Mouse (Mus musculus) skeletal muscle tissue, adult 2 months (tissue): Measurements from ENCODE around the gene Pcp2.

Source experiments
- DNase-seq: peaks from one replicate; pipeline ENCODE4 v3.0.0-alpha.2; 2012; ENCODE audit warnings: low read depth, low spot score

Pcp2 gene

DNA sequence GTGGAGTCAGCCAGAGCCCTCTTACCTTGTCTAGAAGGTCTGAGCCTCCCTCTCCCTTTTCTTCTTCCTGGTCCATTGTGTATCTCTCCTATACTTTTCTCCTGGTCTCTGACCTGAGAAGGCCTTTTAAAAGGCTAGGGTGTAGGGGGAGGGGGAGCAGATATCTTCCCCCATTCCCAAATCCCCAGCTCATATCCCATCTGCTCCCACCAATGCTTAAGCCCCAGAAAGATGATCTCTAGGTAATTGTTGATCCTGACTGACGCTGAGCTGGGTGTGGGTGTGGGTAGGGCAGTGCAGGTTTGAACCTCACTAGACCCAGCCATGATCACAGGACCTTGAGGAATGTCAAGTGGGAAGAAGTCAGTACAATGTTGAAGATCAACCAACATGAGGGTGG, at the start of gene Pcp2:
Gene Pcp2 (minus strand): TSS at position 101 of the 400 bp plus-strand sequence.
- DNase-seq: no peak

DNA sequence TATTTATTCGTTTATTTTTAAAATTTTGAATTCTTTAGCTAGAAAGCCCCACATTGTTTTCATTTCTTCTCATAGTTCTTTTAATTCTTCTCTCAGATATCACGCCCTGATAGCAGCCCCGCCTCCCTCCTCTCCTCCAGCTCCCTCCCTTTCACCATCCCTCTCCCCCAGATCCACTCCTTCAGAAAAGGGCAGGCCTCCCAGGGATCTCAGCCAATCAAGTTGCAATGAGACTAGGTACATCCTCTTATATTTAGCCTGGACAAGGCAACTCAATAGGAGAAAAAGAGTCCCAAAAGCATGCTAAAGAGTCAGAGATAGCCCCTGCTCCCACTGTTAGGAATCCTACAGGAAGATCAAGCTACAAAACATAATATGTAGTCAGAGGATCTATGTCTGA, 49.3 kb upstream of the Pcp2 start:
- DNase-seq: no peak

DNA sequence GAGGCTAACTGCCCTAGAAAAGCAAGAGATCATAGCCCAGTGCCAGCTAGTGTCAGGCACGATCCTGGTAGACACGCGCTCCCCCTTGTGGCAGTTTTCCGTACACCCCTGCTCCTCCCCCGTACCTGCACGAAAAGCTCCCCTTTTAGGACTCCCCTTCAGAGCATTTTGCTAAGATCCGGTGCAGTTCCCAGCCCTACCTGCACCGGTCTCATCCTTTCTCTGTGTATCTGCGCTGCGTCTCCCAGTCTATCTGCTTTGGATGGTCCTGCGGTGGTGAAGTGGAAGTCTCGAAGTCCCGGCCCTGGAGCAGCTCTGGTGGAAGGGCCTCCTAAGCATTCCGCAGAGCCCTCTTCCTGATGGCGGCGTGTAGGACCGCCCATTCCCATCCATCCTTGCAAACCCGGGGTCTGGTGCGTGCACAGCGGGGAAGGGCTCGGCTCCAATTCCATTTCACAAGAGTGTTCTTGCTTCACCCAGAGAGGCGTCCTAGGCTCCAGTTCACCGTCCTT, 46.7 kb upstream of the Pcp2 start, which contains the start of gene Fcor:
Gene Fcor (minus strand): TSS at position 383 of the 512 bp plus-strand sequence.
- peak; percentile 45 for DNase-seq

DNA sequence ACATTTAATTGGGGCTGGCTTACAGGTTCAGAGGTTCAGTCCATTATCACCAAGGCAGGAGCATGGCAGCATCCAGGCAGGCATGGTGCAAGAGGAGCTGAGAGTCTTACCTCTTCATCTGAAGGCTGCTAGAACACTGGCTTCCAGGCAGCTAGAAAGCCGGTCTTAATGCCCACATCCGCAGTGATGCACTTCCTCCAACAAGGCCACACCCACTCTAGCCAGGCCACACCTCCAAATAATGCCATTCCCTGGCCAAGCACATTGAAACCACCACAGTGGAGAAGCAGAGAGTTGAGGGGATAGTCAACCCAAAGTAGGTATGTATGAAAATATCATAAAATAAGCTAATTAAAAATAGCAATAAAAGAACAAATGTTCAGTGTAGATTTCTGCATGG, 45.0 kb upstream of the Pcp2 start:
- DNase-seq: no peak

DNA sequence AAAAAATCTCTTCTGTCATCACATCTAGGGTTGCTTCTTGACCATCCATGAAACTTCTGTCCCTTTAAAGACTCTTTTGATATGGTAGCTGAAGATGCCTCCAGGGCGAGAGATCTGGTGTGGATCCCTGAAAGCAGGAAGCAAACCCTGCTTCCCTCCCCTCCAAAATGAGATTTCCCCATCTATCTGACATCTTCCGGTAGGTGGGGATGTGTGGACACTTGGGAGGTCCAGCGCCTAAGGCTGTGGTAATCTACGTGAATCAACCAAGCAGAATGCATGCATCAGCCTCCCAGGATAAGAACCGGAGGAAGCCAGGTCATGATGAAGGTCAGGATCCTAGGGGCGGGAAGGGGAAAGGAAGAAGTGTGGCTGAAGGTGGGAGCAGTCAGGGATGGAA, 40.2 kb upstream of the Pcp2 start, which contains the start of gene Mcemp1:
Gene Mcemp1 (plus strand): TSS at position 248 of the 400 bp plus-strand sequence.
- DNase-seq: no peak

DNA sequence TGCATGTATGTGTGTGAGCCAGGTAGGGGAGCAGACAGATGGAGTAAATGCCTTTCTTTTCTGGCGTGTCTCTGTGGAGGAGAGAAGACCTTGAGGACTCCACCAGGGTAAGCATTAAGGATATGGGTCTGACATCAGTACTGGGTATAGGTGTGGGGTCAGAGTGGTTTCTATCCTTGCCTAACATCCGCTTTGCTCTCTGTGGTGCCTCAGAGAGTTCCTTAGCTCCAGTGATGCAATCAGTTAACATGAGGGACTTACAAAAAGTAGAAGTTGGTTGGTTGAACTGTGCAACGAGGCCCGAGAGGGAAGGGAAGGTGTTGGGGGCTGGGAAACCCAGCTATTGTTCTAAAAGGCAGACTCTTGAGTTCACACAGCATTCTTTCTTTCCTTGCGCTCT, 39.1 kb upstream of the Pcp2 start:
- DNase-seq: no peak

DNA sequence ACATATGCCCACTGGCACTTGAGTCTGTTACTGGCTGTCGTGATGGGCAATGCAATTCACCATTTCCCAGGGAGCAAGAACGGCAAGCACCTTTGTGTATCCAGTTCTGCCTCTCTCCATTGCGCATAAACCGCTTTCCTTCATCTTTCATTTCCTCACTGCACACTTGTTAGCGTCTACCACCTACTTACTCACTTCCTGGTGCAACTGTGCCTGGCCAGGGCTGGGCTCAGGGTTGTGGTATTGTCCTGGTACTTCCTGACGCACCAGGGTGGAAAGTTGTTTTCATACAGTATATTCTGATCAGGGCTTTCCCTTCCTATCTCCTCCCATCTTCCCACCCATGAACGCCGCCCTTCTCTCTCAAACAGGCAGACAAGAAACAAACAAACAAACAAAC, 35.5 kb upstream of the Pcp2 start:
- no peak for DNase-seq

DNA sequence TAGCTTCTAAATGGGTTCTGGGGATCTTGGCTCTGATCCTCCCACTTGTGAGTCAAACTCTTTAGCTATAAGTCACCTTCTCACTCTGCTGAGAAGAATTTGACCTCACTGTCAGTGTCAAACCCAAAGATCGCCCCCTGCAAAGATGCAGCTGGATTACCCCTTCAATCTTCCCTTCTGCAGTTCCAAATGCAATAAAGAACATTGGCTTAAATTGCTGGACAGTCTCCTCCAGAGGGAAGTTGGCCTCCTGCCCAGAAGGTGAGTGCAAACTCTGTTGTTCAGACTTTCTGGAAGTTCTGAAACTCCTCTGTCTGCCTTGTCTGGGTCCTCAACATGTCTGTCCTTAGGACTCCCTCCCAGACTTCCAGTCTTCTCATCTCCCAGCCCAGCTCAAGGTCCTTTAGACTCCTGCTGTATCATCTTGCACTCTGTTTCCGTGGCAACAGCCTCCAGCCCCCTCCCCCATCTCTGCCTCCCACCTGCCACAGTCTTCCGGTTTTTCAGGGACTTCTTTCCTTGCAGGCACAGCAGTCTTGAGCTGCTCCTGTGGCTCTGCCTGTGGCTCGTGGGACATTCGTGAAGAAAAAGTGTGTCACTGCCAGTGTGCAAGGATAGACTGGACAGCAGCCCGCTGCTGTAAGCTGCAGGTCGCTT, 31.5 kb upstream of the Pcp2 start:
- DNase-seq: no peak

DNA sequence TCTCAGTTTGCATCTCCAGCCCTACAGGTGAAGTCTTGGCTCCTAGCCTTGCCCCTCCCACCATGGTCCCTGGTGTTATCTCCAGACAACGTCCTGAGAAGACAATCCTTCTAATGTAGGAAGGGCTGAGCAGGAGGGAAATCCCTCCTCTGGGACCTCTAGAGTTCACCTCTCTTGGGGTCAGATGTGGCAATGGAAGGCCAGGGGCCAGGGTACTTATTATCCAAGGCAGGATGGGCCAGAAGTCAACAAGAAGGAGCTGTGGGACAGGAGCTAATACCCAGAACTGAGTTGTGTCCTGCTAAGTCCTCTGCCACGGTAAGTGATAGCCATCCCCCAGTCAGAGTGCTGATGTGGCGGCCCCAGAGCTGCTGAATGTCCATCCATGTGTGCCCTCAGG, 30.2 kb upstream of the Pcp2 start, which contains the start of gene Retn:
Gene Retn (plus strand): TSS at position 245 of the 400 bp plus-strand sequence.
- no peak for DNase-seq

DNA sequence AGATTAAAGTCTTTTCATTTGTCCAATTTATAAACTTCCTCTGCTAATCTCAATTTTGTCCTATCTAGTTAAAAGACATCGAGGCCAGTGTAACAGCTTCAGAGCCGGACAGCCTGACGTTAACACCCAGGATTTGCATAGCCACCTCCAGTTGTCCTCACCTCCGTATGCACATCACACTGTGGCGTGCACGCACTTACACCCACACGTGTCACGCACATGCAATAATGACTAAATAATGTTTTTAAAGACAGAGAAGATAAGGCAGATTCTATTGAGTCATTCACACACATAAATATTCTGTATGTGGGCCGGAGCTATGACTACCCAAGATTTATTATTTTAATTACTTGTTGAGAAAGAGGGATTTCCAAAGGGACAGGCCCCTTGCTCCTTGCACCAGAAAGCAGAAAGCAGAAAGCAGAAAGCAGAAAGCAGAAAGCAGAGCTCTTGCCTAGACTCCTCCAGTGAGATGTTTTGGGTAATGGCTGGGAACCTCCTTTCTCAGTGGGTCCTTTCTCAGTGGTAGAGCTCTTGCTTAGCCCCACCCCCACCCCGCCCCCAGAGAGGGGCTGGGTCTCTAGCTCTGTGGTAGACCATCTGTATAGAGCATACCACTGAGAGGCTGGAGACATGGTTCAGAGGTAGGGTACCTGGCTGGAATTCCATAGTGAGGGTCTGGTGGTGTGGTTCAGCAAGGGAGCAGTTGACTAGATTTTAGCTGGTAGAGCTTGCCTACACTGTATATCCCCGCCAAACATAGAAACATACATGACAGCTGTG, 29.6 kb upstream of the Pcp2 start:
- DNase-seq: no peak

DNA sequence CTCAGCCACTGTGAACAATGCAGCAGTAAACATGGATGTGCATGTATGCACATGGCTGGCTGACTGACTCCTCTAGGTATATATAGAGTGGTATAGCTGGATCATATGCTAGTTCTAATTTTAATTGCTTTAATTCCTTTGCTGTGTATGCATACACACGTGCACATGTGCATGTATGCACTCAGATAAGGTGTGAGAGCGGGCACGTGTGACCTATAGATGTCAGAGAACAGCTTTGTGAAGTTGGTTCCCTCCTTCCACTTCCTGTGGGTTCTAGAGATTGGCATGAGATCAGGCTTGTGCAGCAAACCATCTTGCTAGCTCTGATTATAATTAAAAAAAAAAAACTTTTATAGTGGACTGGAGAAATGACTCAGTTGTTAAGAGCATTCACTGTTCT, 27.5 kb upstream of the Pcp2 start:
- no peak for DNase-seq

DNA sequence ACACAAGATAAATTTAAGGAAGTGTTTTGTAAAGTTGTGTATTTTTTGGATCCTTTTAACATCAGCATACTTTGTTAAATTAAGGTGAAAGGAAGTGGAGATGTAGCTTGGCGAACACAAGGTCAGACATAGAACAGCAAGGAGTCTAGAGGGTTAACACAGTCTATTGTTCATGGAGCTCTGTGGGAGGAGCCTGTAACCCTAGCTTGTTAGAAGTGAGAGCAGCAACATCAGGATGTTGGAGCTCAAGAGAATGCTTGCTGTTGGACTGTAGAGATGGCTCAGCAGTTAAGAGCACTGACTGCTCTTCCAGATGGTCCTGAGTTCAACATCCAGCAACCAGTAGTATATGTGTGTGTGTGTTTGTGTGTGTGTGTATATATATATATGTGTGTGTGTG, 23.6 kb upstream of the Pcp2 start:
- no peak for DNase-seq

DNA sequence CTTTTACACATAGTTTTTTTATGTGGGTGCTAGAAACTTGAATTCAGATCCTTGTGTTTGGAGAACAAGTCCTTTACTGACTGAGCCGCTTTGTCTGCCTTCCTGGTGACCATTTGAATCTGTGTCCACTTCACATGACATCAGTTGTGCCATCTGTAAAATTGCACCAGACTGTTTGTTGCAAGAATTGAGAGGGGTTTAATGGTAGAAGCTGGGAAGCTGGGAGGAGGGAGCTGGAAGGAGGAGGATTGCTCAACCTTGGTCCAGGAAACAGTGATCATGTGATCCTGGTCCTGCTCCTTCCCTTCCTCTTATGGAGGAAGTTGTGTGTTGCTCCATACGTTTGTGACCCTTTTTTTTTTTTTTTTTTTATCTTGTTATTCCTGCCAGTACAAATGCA, 22.9 kb upstream of the Pcp2 start:
- peak; percentile 22 for DNase-seq

DNA sequence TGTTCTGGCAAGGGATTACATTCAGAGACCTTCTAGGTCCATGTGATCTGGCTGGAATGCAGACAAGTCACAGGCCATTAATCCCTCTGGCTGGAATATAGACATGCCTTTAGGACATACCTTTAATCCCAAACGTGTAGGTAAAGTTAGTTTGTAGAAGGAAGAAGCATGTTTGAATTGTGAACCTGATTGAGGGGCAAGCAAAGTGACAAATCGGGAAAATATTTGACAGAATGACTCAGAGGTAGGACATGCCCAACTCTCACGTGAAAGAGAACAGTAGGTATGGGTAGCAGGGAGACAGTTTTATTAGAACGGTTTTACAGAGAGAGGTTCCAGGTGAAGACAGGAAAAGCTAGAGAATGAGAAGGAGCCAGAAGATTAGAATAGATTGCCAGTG, 22.2 kb upstream of the Pcp2 start:
- DNase-seq: no peak

DNA sequence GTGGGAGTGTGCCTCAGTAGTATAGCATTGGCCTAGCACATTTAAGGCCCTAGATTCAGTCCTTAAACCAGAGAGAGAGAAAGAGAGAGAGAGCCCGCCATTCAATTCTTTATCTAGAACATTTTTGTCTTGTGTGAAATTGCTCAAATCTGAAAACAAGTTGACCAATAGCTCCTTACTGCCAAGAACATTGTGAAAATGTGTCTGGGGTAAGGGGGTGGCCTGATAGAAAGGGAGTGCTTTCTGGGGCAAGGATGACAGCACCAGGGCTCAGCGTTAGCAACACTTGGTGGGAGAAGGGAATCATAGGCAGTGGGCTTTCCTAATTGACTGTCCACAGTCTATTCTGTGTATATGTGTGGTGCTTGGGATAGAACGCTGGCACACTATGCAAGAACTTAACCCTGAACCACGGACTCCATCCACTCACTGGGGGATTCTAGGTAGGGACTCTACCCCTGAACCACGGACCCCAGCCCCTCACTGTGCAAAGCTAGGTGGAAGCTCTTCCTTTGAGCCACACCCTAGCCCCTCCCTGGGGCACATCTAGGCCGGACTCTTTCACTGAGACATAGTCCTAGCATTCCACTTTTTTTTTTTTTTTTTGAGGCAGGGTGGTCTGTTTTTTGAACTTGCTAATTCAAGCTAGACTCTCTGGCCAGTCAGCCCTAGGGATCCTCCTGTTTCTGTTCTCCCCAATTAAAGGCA, 21.6 kb upstream of the Pcp2 start:
- DNase-seq: no peak

DNA sequence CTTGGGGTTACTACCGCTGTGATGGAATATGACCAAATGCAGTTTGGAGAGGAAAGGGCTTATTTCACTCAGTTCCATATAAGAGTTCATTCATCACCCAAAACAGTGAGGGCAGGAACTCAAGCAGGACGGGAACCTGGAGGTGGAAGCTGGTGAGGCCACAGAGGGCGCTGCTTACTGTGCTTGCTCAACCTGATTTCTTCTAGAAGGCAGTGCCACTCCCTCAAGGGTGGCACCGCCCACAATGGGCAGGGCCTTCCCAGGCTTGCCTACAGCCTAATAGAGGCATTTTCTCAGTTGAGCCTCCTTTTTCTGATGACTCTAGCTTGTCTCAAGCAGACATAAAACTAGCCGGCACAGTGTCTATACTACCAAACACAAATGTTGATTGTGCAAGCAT, 20.5 kb upstream of the Pcp2 start:
- DNase-seq: peak; percentile 25

DNA sequence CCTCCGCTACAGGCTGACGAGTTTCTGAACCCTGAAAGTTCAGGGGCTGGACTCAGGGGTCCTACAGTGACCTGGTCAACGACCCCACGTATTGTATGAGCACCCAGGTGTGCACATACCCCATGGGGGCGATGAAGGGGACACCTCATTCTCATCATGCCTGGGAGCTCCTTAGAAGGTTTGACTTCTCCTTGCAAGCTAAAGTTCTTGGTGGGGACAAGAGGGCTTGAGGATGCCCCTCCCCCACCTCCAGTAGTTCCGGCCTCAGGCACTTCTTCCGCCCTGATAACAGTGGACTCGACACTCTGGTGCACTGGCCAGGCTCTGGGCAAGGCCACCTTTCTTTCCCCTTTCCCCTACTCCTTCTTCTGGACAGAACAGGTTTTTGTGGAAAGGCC, 6.1 kb upstream of the Pcp2 start:
- DNase-seq: no peak

DNA sequence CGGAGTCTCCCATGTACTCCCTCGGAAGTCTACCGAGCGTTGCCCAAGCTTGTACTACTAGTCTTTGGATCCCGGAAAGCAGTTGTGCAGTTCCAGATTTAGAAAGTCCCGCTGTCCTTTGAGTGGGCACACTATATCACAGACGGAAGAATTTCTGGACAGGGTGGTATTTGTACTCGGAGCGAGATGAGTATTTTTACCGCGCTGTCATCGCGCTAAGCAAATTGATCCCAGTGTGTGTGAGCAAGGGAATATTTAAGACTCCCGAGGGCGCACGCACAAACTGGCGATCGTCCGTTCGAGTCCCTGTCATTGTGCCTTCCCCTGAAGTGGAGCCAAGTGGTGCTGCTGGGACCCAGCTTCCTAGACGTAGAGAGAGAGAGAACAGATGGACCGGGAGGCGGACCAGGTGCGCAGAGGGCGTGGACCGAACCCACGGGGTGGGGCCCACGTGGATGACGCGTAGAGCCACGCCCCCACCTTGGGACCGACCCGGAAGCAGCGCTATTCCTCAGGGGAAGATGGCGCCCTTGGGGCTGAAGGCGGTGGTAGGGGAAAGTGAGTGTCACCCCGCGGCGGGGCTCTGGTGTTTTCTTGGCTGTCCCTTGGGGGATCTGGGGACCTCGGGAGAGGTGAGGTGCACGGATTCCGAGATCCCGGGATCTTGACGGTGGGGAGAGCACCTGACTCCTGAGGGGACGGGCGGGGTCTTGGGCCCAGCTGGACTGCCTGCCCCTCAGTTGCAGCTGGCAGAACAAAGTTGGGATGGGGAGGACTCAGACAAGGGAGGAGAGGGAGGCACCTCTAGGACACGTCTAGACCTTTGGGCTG, 5.5 kb upstream of the Pcp2 start, which contains the start of gene Stxbp2:
Gene Stxbp2 (plus strand): TSS at position 309 of the 831 bp plus-strand sequence.
- no peak for DNase-seq

DNA sequence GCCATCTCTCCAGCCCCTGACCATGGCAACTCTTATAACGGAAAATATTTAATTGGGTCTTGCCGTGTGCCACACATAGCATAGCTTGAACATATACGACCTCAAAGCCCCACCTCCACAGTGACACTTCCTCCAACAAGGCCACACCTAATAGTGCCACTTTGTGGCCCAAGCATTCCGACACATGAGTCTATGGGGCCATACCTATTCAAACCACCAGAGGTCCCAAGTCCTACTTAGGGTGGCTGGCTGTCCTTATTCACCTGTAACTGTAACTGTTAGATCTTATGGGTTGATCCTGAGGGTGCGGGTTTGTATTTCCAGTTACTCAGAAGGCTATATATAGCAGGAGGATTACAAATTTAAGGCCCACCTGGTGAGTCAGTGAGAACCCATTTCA, 2.7 kb upstream of the Pcp2 start:
- no peak for DNase-seq

DNA sequence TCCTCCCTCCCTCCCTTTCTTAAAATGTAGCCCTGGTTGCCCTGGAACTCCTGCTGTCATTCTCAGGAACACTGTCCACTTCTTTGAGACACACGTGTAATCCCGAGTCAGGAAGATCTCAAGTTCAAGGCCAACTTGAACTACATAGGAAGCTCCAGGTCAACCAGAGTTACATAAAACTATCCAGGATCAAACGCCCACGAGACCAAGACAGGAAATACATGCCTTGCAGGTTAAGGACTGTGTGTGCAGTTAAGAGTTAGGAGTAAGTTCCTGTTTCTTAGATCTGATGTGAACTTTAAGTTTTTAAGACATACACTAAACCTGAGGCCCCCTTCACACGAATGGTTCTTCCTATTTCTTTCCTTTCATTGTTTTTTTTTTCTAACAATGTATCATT, 1.6 kb upstream of the Pcp2 start:
- DNase-seq: no peak

DNA sequence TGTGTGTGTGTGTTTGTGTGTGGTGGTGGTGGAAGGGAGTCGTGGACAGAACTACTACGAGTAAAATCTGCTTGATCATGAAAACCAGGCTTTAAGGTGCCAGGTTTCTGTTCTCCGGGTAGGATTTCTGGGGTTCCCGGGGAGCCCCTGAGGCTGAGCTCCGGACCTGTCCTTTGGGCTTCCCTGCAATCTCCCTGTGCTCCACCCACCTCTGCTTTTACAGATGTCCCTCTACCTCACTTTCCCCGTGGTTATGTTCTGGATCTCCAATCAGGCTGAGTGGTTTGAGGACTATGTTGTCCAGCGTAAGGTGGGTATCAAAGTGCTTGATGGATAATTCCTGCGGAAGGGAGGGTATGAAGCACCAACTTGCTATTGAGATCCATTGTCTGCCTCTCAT, 3.2 kb downstream of the Pcp2 start:
- no peak for DNase-seq
